Mouse (Mus musculus): ENCODE data around the gene Myh14. TPM values are rescaled to one million over a fixed set of nuclear protein-coding genes. Genes with fewer than 3 reads are reported as not detected.
A peak's percentile ranks its signal among the peaks of the same experiment; 100 is the strongest.

Gene Myh14
- polyA plus RNA-seq, 1 experiment = 56.2 TPM

- Histone ChIP-seq H3K27ac (ENCODE audit: insufficient read depth, low read length) (peak overlapping the region; percentile 38), H3K4me1 (ENCODE audit: control insufficient read depth, insufficient read depth, low read length) (peaks cover 66% of the 10 kb centered on the region), H3K27me3 (ENCODE audit: control insufficient read depth, insufficient read depth, low read length) (no peaks in the 10 kb centered on the region), H3K4me3 (replicated peaks; ENCODE audit: insufficient read depth, low read depth, low read length) (no peak overlapping the region)
- 37% methylated on average over 4 of the region's 4 CpGs for WGBS
- DNase-seq = no peak
- TF ChIP-seq CTCF (IDR thresholded peaks at IDR 0.05; ENCODE audit: borderline replicate concordance, insufficient read depth, low read depth, low read length) (no peak), POLR2A (IDR thresholded peaks at IDR 0.05; ENCODE audit: borderline replicate concordance, insufficient read depth, low read length) (no peak)
These were observed 73.0 kb downstream of the Myh14 start for GRCm38 (mm10) chr7:44597666-44598065.

- no peaks in the 10 kb centered on the region for H3K27me3 ChIP-seq (ENCODE audit: control insufficient read depth, insufficient read depth, low read length)
- DNase-seq = peak; percentile 44
- no peak overlapping the region for H3K4me3 ChIP-seq (replicated peaks; ENCODE audit: insufficient read depth, low read depth, low read length)
- 0 out of 2 replicates have a peak, but pooled peaks have one; percentile 11 for TF ChIP-seq POLR2A (IDR thresholded peaks at IDR 0.05; ENCODE audit: borderline replicate concordance, insufficient read depth, low read length)
- no peak for TF ChIP-seq CTCF (IDR thresholded peaks at IDR 0.05; ENCODE audit: borderline replicate concordance, insufficient read depth, low read depth, low read length)
- no peak overlapping the region for H3K27ac ChIP-seq (ENCODE audit: insufficient read depth, low read length)
- peaks cover 60% of the 10 kb centered on the region for H3K4me1 ChIP-seq (ENCODE audit: control insufficient read depth, insufficient read depth, low read length)
- 42% methylated on average over 5 of the region's 5 CpGs for WGBS
These were observed 73.6 kb downstream of the Myh14 start for GRCm38 (mm10) chr7:44596996-44597538.

GRCm38 (mm10) chr7:44596051-44596450 is 74.6 kb downstream of the Myh14 start:
- H3K27ac ChIP-seq (ENCODE audit: insufficient read depth, low read length) = peak overlapping the region; percentile 34; the same call in 1 of the 2 replicates

GRCm38 (mm10) chr7:44595131-44595561 is 75.5 kb downstream of the Myh14 start:
- peak; percentile 58 to 63 for DNase-seq
- H3K27ac ChIP-seq (ENCODE audit: insufficient read depth, low read length) = peak overlapping the region; percentile 92

More at GRCm38 (mm10) chr7:44596051-44596450, 74.6 kb downstream of the Myh14 start:
- Histone ChIP-seq H3K4me1 (ENCODE audit: control insufficient read depth, insufficient read depth, low read length) (peaks cover 54% of the 10 kb centered on the region), H3K4me3 (replicated peaks; ENCODE audit: insufficient read depth, low read depth, low read length) (no peak overlapping the region), H3K27me3 (ENCODE audit: control insufficient read depth, insufficient read depth, low read length) (no peaks in the 10 kb centered on the region)
- peak in 1 of 2 experiments; percentile 41 for DNase-seq
- TF ChIP-seq POLR2A (IDR thresholded peaks at IDR 0.05; ENCODE audit: borderline replicate concordance, insufficient read depth, low read length) (no peak), CTCF (IDR thresholded peaks at IDR 0.05; ENCODE audit: borderline replicate concordance, insufficient read depth, low read depth, low read length) (no peak)
- 84% methylated on average over 6 of the region's 6 CpGs for WGBS

GRCm38 (mm10) chr7:44594291-44594690 is 76.4 kb downstream of the Myh14 start:
- Histone ChIP-seq H3K4me3 (replicated peaks; ENCODE audit: insufficient read depth, low read depth, low read length) (peak overlapping the region; percentile 86), H3K4me1 (ENCODE audit: control insufficient read depth, insufficient read depth, low read length) (peaks cover 38% of the 10 kb centered on the region), H3K27me3 (ENCODE audit: control insufficient read depth, insufficient read depth, low read length) (no peaks in the 10 kb centered on the region), H3K27ac (ENCODE audit: insufficient read depth, low read length) (peak overlapping the region; percentile 92)
- TF ChIP-seq POLR2A (IDR thresholded peaks at IDR 0.05; ENCODE audit: borderline replicate concordance, insufficient read depth, low read length) (peak; percentile 8; the same call in 1 of the 2 replicates), CTCF (IDR thresholded peaks at IDR 0.05; ENCODE audit: borderline replicate concordance, insufficient read depth, low read depth, low read length) (no peak)
- WGBS = 2% methylated on average over 6 of the region's 6 CpGs
- peak; percentile 87 to 90 for DNase-seq

More at GRCm38 (mm10) chr7:44595131-44595561, 75.5 kb downstream of the Myh14 start:
- H3K4me3 ChIP-seq (replicated peaks; ENCODE audit: insufficient read depth, low read depth, low read length) = peak overlapping the region; percentile 13
- 35% methylated on average over 20 of the region's 20 CpGs for WGBS
- peaks cover 46% of the 10 kb centered on the region for H3K4me1 ChIP-seq (ENCODE audit: control insufficient read depth, insufficient read depth, low read length)
- TF ChIP-seq CTCF (IDR thresholded peaks at IDR 0.05; ENCODE audit: borderline replicate concordance, insufficient read depth, low read depth, low read length) (no peak), POLR2A (IDR thresholded peaks at IDR 0.05; ENCODE audit: borderline replicate concordance, insufficient read depth, low read length) (no peak; the same call in 1 of the 2 replicates)
- H3K27me3 ChIP-seq (ENCODE audit: control insufficient read depth, insufficient read depth, low read length) = no peaks in the 10 kb centered on the region

GRCm38 (mm10) chr7:44593775-44594174 is 76.9 kb downstream of the Myh14 start:
- under 1% methylated on average over 22 of the region's 22 CpGs for WGBS
- DNase-seq = peak; percentile 97 to 98
- Histone ChIP-seq H3K4me1 (ENCODE audit: control insufficient read depth, insufficient read depth, low read length) (peaks cover 36% of the 10 kb centered on the region), H3K27ac (ENCODE audit: insufficient read depth, low read length) (peak overlapping the region; percentile 92), H3K27me3 (ENCODE audit: control insufficient read depth, insufficient read depth, low read length) (no peaks in the 10 kb centered on the region), H3K4me3 (replicated peaks; ENCODE audit: insufficient read depth, low read depth, low read length) (peak overlapping the region; percentile 86)
- TF ChIP-seq CTCF (IDR thresholded peaks at IDR 0.05; ENCODE audit: borderline replicate concordance, insufficient read depth, low read depth, low read length) (no peak), POLR2A (IDR thresholded peaks at IDR 0.05; ENCODE audit: borderline replicate concordance, insufficient read depth, low read length) (peak; percentile 69; the same call in 1 of the 2 replicates)

GRCm38 (mm10) chr7:44593051-44593450 is 77.6 kb downstream of the Myh14 start:
- 2% methylated on average over 15 of the region's 15 CpGs for WGBS
- Histone ChIP-seq H3K4me1 (ENCODE audit: control insufficient read depth, insufficient read depth, low read length) (peaks cover 32% of the 10 kb centered on the region), H3K27ac (ENCODE audit: insufficient read depth, low read length) (peak overlapping the region; percentile 87), H3K4me3 (replicated peaks; ENCODE audit: insufficient read depth, low read depth, low read length) (peak overlapping the region; percentile 86), H3K27me3 (ENCODE audit: control insufficient read depth, insufficient read depth, low read length) (no peaks in the 10 kb centered on the region)
- TF ChIP-seq POLR2A (IDR thresholded peaks at IDR 0.05; ENCODE audit: borderline replicate concordance, insufficient read depth, low read length) (no peak), CTCF (IDR thresholded peaks at IDR 0.05; ENCODE audit: borderline replicate concordance, insufficient read depth, low read depth, low read length) (no peak)
- peak; percentile 48 to 49 for DNase-seq
